Mouse (Mus musculus) ES-E14 (cell line): ENCODE measurements around the gene Zfp536. TPM values are rescaled to one million over a fixed set of nuclear protein-coding genes. Genes with fewer than 3 reads are reported as not detected.

Source experiments
- DNase-seq: peaks from one replicate; pipeline ENCODE4 v3.0.0-alpha.2; 2013; ENCODE audit warnings: low read depth, low spot score
- H3K27ac ChIP-seq: 2 replicates; pipeline ENCODE4 v1.5.1; 2012; ENCODE audit warnings: low read depth, mild to moderate bottlenecking, low read length, moderate library complexity, mixed read lengths; ENCODE audit not compliant: poor library complexity, insufficient read depth, severe bottlenecking
- H3K36me3 ChIP-seq: 2 replicates; pipeline ENCODE4 v1.6.1; 2012; ENCODE audit warnings: mild to moderate bottlenecking, low read length, moderate library complexity, mixed read lengths; ENCODE audit not compliant: control insufficient read depth, poor library complexity, insufficient read depth, severe bottlenecking
- H3K4me1 ChIP-seq, 2 experiments: fragments of 150-350 bp in 1 of 2; sonication (generic) in 1 of 2; 2 replicates each; pipeline ENCODE4 v1.6.1; 2012; ENCODE audit warnings: low read length in 2 of 2, mild to moderate bottlenecking in 1 of 2, mixed read lengths in 1 of 2; ENCODE audit not compliant: control insufficient read depth in 2 of 2, insufficient read depth in 2 of 2, poor library complexity in 1 of 2
- H3K4me3 ChIP-seq, 2 experiments: fragments of 150-350 bp in 1 of 2; sonication (generic) in 1 of 2; 2 replicates each; pipeline ENCODE4 v1.5.1; 2012; ENCODE audit warnings: low read length in 2 of 2, low read depth in 1 of 2, mild to moderate bottlenecking in 1 of 2, mixed read lengths in 1 of 2; ENCODE audit not compliant: insufficient read depth in 1 of 2, poor library complexity in 1 of 2, severe bottlenecking in 1 of 2
- H3K9ac ChIP-seq: 2 replicates; pipeline ENCODE4 v1.6.1; 2012; ENCODE audit warnings: low read depth, mild to moderate bottlenecking, low read length, mixed read lengths; ENCODE audit not compliant: poor library complexity, insufficient read depth, severe bottlenecking
- H3K9me3 ChIP-seq: fragments of 150-350 bp; sonication (generic); 2 replicates; pipeline ENCODE4 v1.6.1; 2012; ENCODE audit warnings: low read depth, mild to moderate bottlenecking, low read length; ENCODE audit not compliant: control insufficient read depth, insufficient read depth
- CHD2 ChIP-seq: IDR thresholded peaks from 2 replicates; pipeline ENCODE4 v1.6.1; 2014; ENCODE audit warnings: mild to moderate bottlenecking, low read depth, low read length, inconsistent platforms
- HCFC1 ChIP-seq: IDR thresholded peaks from 2 replicates; pipeline ENCODE4 v1.6.1; 2012; ENCODE audit warnings: low read length, inconsistent platforms, borderline replicate concordance; ENCODE audit not compliant: insufficient read depth
- MAFK ChIP-seq: IDR thresholded peaks from 2 replicates; pipeline ENCODE4 v1.6.1; 2014; ENCODE audit warnings: mild to moderate bottlenecking, low read depth, low read length, inconsistent platforms; ENCODE audit not compliant: insufficient read depth
- ZC3H11A ChIP-seq: IDR thresholded peaks from 2 replicates; pipeline ENCODE4 v1.6.1; 2012; ENCODE audit warnings: low read depth, mild to moderate bottlenecking, inconsistent platforms, low read length, borderline replicate concordance
- ZNF384 ChIP-seq: IDR thresholded peaks from 2 replicates; pipeline ENCODE4 v1.6.1; 2012; ENCODE audit warnings: low read depth, low read length, inconsistent platforms
- in situ Hi-C, 2 experiments: fragments of 600-800 bp; cut with MboI; formaldehyde crosslinking; loops; one replicate each; pipeline ENCODE4 v1.15.1; 2025; ENCODE audit warnings: low sequenced_read_pairs in 2 of 2, inconsistent platforms in 1 of 2; ENCODE audit not compliant: unreplicated experiment in 2 of 2
- total RNA-seq: library from RNA; depleted of rRNA; stranded (reverse); fragments of 300-350 nt; gene quantifications from 2 replicates; pipeline ENCODE4 v1.2.3, GENCODE M21; 2012

Gene Zfp536
- total RNA-seq, 1 experiment: 2.2 TPM

GRCm38 (mm10) chr7:37447523-37447922 is 325.9 kb downstream of the Zfp536 start:
- H3K4me3 ChIP-seq: no peak overlapping the region
- H3K9me3 ChIP-seq: no peaks in the 10 kb centered on the region
- no peak for DNase-seq
- H3K4me1 ChIP-seq: no peaks in the 10 kb centered on the region
- in situ Hi-C loops: no loop called here
- no peak overlapping the region for H3K9ac ChIP-seq
- H3K27ac ChIP-seq: no peak overlapping the region
- no peaks in the 10 kb centered on the region for H3K36me3 ChIP-seq
- TF ChIP-seq CHD2 (no peak), ZNF384 (no peak), MAFK (no peak), HCFC1 (no peak), ZC3H11A (no peak)

DNA sequence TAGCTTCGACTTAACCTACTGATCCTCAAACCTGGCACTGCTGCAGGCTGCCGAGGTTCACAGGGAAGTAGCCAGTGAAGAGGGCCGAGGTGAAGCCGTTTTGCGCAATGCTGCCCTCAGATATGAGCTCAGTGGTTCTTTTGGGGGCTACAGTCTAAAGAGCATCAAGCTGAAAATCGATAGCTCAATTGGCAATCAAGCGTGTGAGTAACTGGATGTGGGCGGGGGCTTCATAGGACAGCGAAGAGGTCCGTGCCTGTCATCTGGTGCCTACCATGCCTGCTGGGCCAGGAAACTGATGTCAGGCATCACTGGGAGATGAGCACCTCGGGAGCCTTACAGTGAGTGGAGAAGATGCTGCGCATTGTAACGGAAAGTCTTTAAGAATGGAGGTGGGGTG is 333.5 kb downstream of the Zfp536 start:
- DNase-seq: no peak
- in situ Hi-C loops: no loop called here
- H3K9me3 ChIP-seq: no peaks in the 10 kb centered on the region
- no peak overlapping the region for H3K4me3 ChIP-seq
- H3K4me1 ChIP-seq: peaks cover 0 to 3% of the 10 kb centered on the region in 2 experiments; a peak in 1 of 4 replicates
- TF ChIP-seq ZNF384 (no peak), CHD2 (no peak), MAFK (no peak), ZC3H11A (no peak), HCFC1 (no peak)
- H3K27ac ChIP-seq: no peak overlapping the region
- no peaks in the 10 kb centered on the region for H3K36me3 ChIP-seq
- no peak overlapping the region for H3K9ac ChIP-seq

- Histone ChIP-seq H3K9me3 (no peaks in the 10 kb centered on the region), H3K27ac (no peak overlapping the region), H3K9ac (no peak overlapping the region), H3K4me3 (no peak overlapping the region), H3K36me3 (no peaks in the 10 kb centered on the region), H3K4me1 (peaks cover 0 to 3% of the 10 kb centered on the region in 2 experiments; a peak in 1 of 4 replicates)
- no peak for DNase-seq
- TF ChIP-seq MAFK: no peak
- no peak for TF ChIP-seq CHD2
- no peak for TF ChIP-seq ZC3H11A
- TF ChIP-seq HCFC1: no peak
- no peak for TF ChIP-seq ZNF384
- in situ Hi-C loops: no loop called here
These were observed 334.2 kb downstream of the Zfp536 start for GRCm38 (mm10) chr7:37439117-37439844.

DNA sequence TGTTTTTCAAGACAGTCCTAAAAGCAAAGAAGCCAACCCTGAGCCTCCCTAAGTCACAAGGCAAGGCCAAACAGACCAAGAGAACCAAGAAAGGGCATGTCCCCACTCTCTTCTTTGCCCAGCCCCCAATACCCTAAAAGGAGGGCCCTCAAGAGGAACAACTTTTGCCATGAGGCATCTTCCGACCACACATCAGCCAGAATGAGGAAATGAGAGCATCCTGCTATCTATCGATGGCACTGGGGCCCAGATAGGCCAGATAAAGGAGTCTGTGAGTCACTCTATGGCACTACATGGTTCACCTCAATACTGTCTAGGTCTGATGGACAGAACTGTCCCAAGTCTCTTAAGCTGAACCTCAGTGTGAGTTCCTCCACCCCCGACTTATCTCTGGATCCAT is 335.6 kb downstream of the Zfp536 start:
- Histone ChIP-seq H3K4me3 (no peak overlapping the region), H3K9me3 (no peaks in the 10 kb centered on the region), H3K36me3 (no peaks in the 10 kb centered on the region), H3K9ac (no peak overlapping the region), H3K27ac (no peak overlapping the region), H3K4me1 (peaks cover 0 to 3% of the 10 kb centered on the region in 2 experiments; a peak in 1 of 4 replicates)
- DNase-seq: no peak
- TF ChIP-seq CHD2 (no peak), ZNF384 (no peak), MAFK (no peak), ZC3H11A (no peak), HCFC1 (no peak)
- in situ Hi-C loops: no loop called here
